Mouse (Mus musculus) urinary bladder, postnatal 25 days (tissue): ENCODE results near the gene Unc119.

Source experiments
- DNase-seq: peaks from one replicate; pipeline ENCODE4 v3.0.0; 2022; ENCODE audit warnings: low spot score

Gene Unc119

GRCm38 (mm10) chr11:78371711-78372110, 28.4 kb downstream of the Unc119 start:
- no peak for DNase-seq

DNA sequence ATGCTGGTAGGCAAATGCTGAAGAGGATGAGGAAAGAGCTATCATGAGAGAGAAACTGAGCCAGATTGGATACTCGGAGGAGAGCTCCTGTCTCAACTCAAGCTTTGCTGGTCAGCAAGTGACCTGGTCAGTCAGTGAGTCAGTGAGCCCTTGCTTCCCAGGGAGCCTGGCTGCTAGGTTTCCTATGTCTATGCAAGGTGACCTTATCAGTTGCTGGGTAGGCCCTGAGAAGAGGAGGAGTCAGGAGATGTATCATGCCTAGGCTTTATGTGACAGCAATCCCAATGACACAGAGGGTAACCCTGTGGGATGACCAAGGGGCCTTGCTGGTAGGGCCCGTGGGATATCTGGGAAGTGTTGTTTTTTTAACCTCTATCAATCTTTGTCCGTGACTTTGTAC, 28.9 kb downstream of the Unc119 start:
- DNase-seq: no peak

- DNase-seq: no peak
These were observed 29.3 kb downstream of the Unc119 start for GRCm38 (mm10) chr11:78372610-78373009.

- DNase-seq: no peak
These were observed 30.9 kb downstream of the Unc119 start for GRCm38 (mm10) chr11:78374147-78374546.

DNA sequence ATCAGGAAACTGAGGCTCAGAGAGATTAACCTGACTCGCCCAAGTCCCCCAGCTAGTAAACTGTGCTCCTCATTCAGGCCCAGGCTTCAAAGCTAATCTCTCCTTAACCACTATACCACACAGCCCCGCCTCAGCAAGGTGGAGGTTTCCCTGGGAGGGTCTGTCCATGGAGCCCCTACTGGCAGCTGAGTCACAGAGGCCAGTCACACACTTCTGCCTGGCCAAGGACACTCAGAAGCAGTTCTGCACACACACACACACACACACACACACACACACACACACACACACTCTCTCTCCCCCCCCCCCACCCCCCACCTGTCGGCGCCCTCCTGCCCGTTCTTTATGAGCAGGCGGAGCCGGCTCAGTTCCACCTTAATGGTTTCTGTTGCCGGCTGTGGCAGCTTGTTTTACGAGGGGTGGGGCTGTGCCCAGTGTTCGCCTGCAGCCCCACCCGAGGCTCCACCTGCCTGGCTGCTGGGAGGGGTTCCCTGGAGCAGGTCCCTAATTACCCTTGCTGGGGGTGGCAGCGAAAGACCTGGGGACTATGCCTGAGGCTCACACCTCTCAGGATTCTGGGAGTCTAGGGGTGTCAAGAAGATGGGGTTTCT, 34.4 kb downstream of the Unc119 start:
- DNase-seq: no peak

GRCm38 (mm10) chr11:78380351-78380750, 37.1 kb downstream of the Unc119 start:
- DNase-seq: no peak

- no peak for DNase-seq
These were observed 37.7 kb downstream of the Unc119 start for GRCm38 (mm10) chr11:78380996-78381395.

GRCm38 (mm10) chr11:78382286-78382685, 39.0 kb downstream of the Unc119 start:
- DNase-seq: no peak

- no peak for DNase-seq
These were observed 39.4 kb downstream of the Unc119 start for GRCm38 (mm10) chr11:78382701-78383100.

DNA sequence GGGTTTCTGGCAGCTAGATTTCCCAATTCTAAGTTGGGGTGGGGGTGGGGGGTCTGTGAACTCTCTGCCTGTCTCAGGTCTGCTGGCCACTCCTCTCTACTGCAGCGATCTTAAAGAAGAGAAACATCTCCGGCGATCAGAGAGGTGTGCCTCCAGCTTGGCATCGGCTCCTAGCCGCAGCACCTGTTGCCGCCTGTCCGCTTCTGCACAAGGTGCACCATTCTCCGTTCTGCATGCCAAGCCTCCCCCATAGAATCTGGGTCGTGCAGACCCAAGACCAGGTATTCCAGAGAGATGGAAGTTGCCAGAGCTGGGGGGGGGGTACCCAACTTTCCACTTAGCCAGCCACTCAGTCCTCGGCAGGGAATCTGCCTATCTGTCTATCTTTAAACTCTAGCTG, 42.5 kb downstream of the Unc119 start:
- no peak for DNase-seq

- DNase-seq: peak; percentile 39
These were observed 43.3 kb downstream of the Unc119 start, which contains the start of gene Foxn1 for GRCm38 (mm10) chr11:78386508-78387043. Gene Foxn1, minus strand, starts transcription at chr11:78386558.

GRCm38 (mm10) chr11:78392728-78393127, 49.4 kb downstream of the Unc119 start:
- DNase-seq: no peak

- DNase-seq: no peak
These were observed 53.7 kb downstream of the Unc119 start for GRCm38 (mm10) chr11:78396950-78397349.

- DNase-seq: peak; percentile 68
These were observed 54.1 kb downstream of the Unc119 start for GRCm38 (mm10) chr11:78397397-78397796.

GRCm38 (mm10) chr11:78398212-78398611, 54.9 kb downstream of the Unc119 start:
- no peak for DNase-seq
